Mouse (Mus musculus) CD4-positive, CD25-positive, alpha-beta regulatory T cell, adult 4 months (primary cell): ENCODE measurements at regions not wholly inside any gene's neighbourhood (a gene's known extent, or its start where the extent isn't known, plus 50 kb on each side); places are given as distances from the start of the nearest gene placed in this dataset.

Experiments
- ATAC-seq: one replicate; pipeline ENCODE4 v1.8.0; 2017

GRCm38 (mm10) chr3:40092765-40093368 is 438.2 kb upstream of the Intu start:
- no peak for ATAC-seq

GRCm38 (mm10) chr3:40094040-40094439 is 437.0 kb upstream of the Intu start:
- no peak for ATAC-seq

- ATAC-seq = peak; percentile 81
These were observed 436.4 kb upstream of the Intu start for GRCm38 (mm10) chr3:40094701-40095100.

GRCm38 (mm10) chr3:40102698-40103097 is 428.4 kb upstream of the Intu start:
- ATAC-seq = no peak

GRCm38 (mm10) chr3:40114811-40115210 is 416.3 kb upstream of the Intu start:
- ATAC-seq = no peak

GRCm38 (mm10) chr3:40118551-40118950 is 412.5 kb upstream of the Intu start:
- no peak for ATAC-seq

- ATAC-seq = no peak
These were observed 411.6 kb upstream of the Intu start for GRCm38 (mm10) chr3:40119462-40119861.

GRCm38 (mm10) chr3:40120298-40120875 is 410.7 kb upstream of the Intu start:
- no peak for ATAC-seq

GRCm38 (mm10) chr3:40123558-40124236 is 407.4 kb upstream of the Intu start:
- ATAC-seq = no peak

- no peak for ATAC-seq
These were observed 404.2 kb upstream of the Intu start for GRCm38 (mm10) chr3:40126903-40127302.

GRCm38 (mm10) chr3:40130858-40131584 is 400.1 kb upstream of the Intu start:
- no peak for ATAC-seq

- ATAC-seq = no peak
These were observed 392.4 kb upstream of the Intu start for GRCm38 (mm10) chr3:40138671-40139070.

GRCm38 (mm10) chr3:40142229-40142628 is 388.9 kb upstream of the Intu start:
- no peak for ATAC-seq

GRCm38 (mm10) chr3:40158631-40159030 is 372.5 kb upstream of the Intu start:
- ATAC-seq = no peak

GRCm38 (mm10) chr3:40159591-40160145 is 371.4 kb upstream of the Intu start:
- ATAC-seq = no peak

GRCm38 (mm10) chr3:40164181-40164580 is 366.9 kb upstream of the Intu start:
- no peak for ATAC-seq

- ATAC-seq = no peak
These were observed 363.0 kb upstream of the Intu start for GRCm38 (mm10) chr3:40167970-40168626.

GRCm38 (mm10) chr3:40169590-40169989 is 361.5 kb upstream of the Intu start:
- no peak for ATAC-seq

- no peak for ATAC-seq
These were observed 351.3 kb upstream of the Intu start for GRCm38 (mm10) chr3:40179726-40180317.

GRCm38 (mm10) chr3:40185597-40186320 is 345.3 kb upstream of the Intu start:
- ATAC-seq = no peak

GRCm38 (mm10) chr3:40189529-40189928 is 341.6 kb upstream of the Intu start:
- no peak for ATAC-seq

- ATAC-seq = no peak
These were observed 341.1 kb upstream of the Intu start for GRCm38 (mm10) chr3:40190024-40190423.
